Mouse (Mus musculus) kidney, adult 8-10 months (tissue): ENCODE results near the gene Uap1l1.

Source experiments
- DNase-seq, 2 experiments: peaks; one replicate each; pipeline ENCODE4 v3.0.0; 2022

Gene Uap1l1

GRCm38 (mm10) chr2:25311491-25311891 lies 54.0 kb downstream of the Uap1l1 start:
- DNase-seq, result no peak

DNA sequence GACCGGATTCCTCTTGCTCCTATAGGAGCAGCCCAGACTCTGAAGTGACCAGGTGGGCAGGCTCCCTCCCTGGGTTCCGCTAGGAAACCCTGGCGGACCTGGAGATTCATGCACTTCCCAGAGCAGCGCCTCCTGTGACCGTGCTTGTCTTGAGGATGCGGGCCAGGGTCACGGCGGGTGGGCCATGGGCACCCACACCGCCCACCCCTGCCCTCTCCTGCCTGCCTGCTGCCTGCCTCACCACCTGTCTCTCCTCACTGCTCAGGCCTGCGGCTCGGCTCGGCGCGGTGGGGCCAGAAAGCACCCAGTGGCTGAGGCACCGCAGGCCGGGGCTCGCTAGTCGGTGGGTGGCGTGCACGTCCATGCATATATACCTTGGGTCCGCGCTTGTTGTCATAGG lies 54.5 kb downstream of the Uap1l1 start:
- DNase-seq, result no peak

- no peak for DNase-seq
Observed at GRCm38 (mm10) chr2:25310180-25310579, 55.3 kb downstream of the Uap1l1 start.
